Mouse (Mus musculus) lung, postnatal 0 days (tissue): ENCODE data around the gene Spred2.

Experiments used
- CTCF ChIP-seq: IDR thresholded peaks from 2 replicates; pipeline ENCODE4 v1.5.1; 2016; ENCODE audit warnings: antibody characterized with exemption, mild to moderate bottlenecking
- EP300 ChIP-seq: IDR thresholded peaks from 2 replicates; pipeline ENCODE4 v1.6.1; 2016; ENCODE audit warnings: antibody characterized with exemption, mild to moderate bottlenecking, control low read depth

DNA sequence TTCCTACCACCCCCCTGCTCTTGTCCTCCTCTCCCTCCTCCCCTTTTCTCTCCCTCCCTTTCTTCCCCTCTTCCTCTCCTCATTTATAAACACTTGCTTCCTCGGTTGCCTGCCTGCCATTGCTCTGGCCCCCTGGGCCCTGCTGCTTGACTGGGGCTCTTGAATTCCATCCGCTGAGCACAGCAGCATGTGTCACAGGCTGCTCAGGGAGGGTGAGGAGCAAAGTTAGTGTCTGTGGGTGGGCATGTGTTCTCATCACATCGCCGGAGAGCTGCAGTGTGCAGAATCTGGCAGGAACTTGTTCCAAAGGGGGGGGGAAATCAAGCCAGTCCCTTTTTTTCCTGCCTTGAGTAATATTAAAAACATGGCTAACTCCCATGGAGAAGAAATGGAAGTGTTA is 59.1 kb downstream of the Spred2 start:
- TF ChIP-seq CTCF: no peak
- TF ChIP-seq EP300: no peak
